15 mouse cellular contexts compared by ENCODE assay signal in the genomic region with DNA sequence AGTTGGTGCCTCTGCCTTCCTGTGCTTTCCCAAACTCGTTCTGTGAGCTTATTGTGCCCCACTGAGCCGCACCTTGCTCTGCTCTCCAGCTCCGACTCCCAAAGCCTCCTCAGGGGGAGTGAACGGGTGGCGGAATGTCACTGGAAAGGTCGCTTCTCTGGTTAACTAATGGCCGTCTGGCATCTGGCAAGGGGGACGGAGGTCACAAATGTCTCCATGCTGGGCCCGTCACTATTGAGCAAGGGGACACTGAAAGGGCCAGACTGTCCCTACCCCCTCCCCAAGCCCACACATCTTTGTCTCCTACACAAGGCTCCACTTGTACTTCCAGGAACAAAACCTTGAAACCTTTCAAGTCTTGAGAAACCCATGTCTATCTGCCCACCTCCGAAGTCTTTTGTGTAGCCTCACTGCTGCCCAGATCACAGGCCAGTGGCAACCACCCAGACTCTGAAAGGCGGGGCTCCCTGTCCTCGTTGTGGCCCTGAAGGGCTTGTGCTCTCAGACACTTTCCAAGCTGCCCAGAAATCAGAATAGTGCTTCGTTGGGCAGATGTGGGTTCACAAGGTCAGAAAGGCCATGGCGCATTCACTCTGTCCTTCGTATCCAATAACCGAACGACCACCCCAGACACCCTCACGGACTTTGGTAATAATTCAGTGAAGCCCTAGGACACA.
A peak's percentile ranks its signal among the peaks of the same experiment; 100 is the strongest.
DNase-seq lines count a peak whose midpoint lies in the region; ATAC-seq and TF ChIP-seq lines count a peak whose summit lies in the region.
"Had no signal": no experiment of that assay in that cellular context is flagged by ENCODE, and none has a peak within 500 bp of the region (broad histone marks: within the 10 kb centered on the region; RNA-seq: fewer than 3 reads in every experiment).

No protein-coding gene starts in this region.

- H3K4me2 ChIP-seq in forebrain, embryonic 12.5 days, result no peak overlapping the region; the same call in 1 of the 2 replicates
- no peak overlapping the region for H3K4me2 ChIP-seq in forebrain, postnatal 0 days (ENCODE audit: low read depth)
- H3K4me2 ChIP-seq in midbrain, embryonic 13.5 days (replicated peaks), result no peak overlapping the region
- no peak overlapping the region for H3K4me2 ChIP-seq in midbrain, embryonic 14.5 days (ENCODE audit: low read length)
- no peak overlapping the region for H3K4me2 ChIP-seq in hindbrain, postnatal 0 days (ENCODE audit: low read depth, low read length)
- H3K4me2 ChIP-seq: limb, embryonic 15.5 days; lung, embryonic 15.5 days; stomach, embryonic 15.5 days had no signal

- no peak for DNase-seq in forebrain, postnatal 0 days
- DNase-seq in midbrain, embryonic 14.5 days, result no peak
- DNase-seq in hindbrain, postnatal 0 days (ENCODE audit: low spot score), result no peak
- peak; percentile 35 for DNase-seq in retina, postnatal 1 day
- no peak for DNase-seq in cerebellum, postnatal 4 days (ENCODE audit: low spot score in 2 of 2)
- DNase-seq in heart, postnatal 4 days, result no peak
- DNase-seq: cerebellum, adult 18-20 months; kidney, adult 8-10 months; right cerebral cortex, postnatal 4 days; thymus, postnatal 4 days had no signal

- 23% methylated on average over 18 of the region's 18 CpGs for WGBS in forebrain, embryonic 12.5 days
- WGBS in forebrain, postnatal 0 days, result 39% methylated on average over 18 of the region's 18 CpGs
- WGBS in midbrain, embryonic 13.5 days, result 24% methylated on average over 18 of the region's 18 CpGs
- 28% methylated on average over 18 of the region's 18 CpGs for WGBS in midbrain, embryonic 14.5 days
- 28% methylated on average over 18 of the region's 18 CpGs for WGBS in hindbrain, postnatal 0 days

- no peak overlapping the region for H3K9ac ChIP-seq in forebrain, embryonic 12.5 days
- no peak overlapping the region for H3K9ac ChIP-seq in forebrain, postnatal 0 days
- no peak overlapping the region for H3K9ac ChIP-seq in midbrain, embryonic 13.5 days (replicated peaks)
- H3K9ac ChIP-seq in midbrain, embryonic 14.5 days (replicated peaks; ENCODE audit: low read length), result no peak overlapping the region
- H3K9ac ChIP-seq in hindbrain, postnatal 0 days (replicated peaks; ENCODE audit: low read length), result no peak overlapping the region
- H3K9ac ChIP-seq: limb, embryonic 15.5 days; lung, embryonic 15.5 days; stomach, embryonic 15.5 days had no signal

- no peak overlapping the region for H3K4me3 ChIP-seq in forebrain, embryonic 12.5 days (replicated peaks)
- H3K4me3 ChIP-seq in forebrain, postnatal 0 days (ENCODE audit: low read depth, low read length), result no peak overlapping the region
- H3K4me3 ChIP-seq in midbrain, embryonic 13.5 days (replicated peaks), result no peak overlapping the region
- H3K4me3 ChIP-seq in midbrain, embryonic 14.5 days (replicated peaks; ENCODE audit: low read depth, low read length), result no peak overlapping the region
- no peak overlapping the region for H3K4me3 ChIP-seq in hindbrain, postnatal 0 days (ENCODE audit: low read length)
- H3K4me3 ChIP-seq: limb, embryonic 15.5 days; lung, embryonic 15.5 days; stomach, embryonic 15.5 days had no signal

- H3K27ac ChIP-seq in forebrain, embryonic 12.5 days, result no peak overlapping the region
- no peak overlapping the region for H3K27ac ChIP-seq in forebrain, postnatal 0 days (ENCODE audit: low read depth, low read length)
- no peak overlapping the region for H3K27ac ChIP-seq in midbrain, embryonic 13.5 days
- no peak overlapping the region for H3K27ac ChIP-seq in midbrain, embryonic 14.5 days (replicated peaks; ENCODE audit: low read depth, low read length)
- no peak overlapping the region for H3K27ac ChIP-seq in hindbrain, postnatal 0 days
- H3K27ac ChIP-seq: limb, embryonic 15.5 days; lung, embryonic 15.5 days; stomach, embryonic 15.5 days had no signal

- H3K4me1 ChIP-seq in forebrain, embryonic 12.5 days, result peaks cover 25% of the 10 kb centered on the region
- H3K4me1 ChIP-seq in forebrain, postnatal 0 days (ENCODE audit: insufficient read depth), result no peaks in the 10 kb centered on the region
- H3K4me1 ChIP-seq in midbrain, embryonic 13.5 days (replicated peaks), result peaks cover 21% of the 10 kb centered on the region
- peaks cover 14% of the 10 kb centered on the region; the same call in 1 of the 2 replicates for H3K4me1 ChIP-seq in midbrain, embryonic 14.5 days (ENCODE audit: control insufficient read depth, insufficient read depth, low read length)
- peaks cover 5% of the 10 kb centered on the region; the same call in 1 of the 2 replicates for H3K4me1 ChIP-seq in hindbrain, postnatal 0 days (ENCODE audit: insufficient read depth, low read length)
- H3K4me1 ChIP-seq: lung, embryonic 15.5 days; stomach, embryonic 15.5 days had no signal

- H3K27me3 ChIP-seq in forebrain, embryonic 12.5 days, result no peaks in the 10 kb centered on the region
- no peaks in the 10 kb centered on the region for H3K27me3 ChIP-seq in forebrain, postnatal 0 days (ENCODE audit: insufficient read depth, low read length)
- H3K27me3 ChIP-seq in midbrain, embryonic 13.5 days, result no peaks in the 10 kb centered on the region
- no peaks in the 10 kb centered on the region for H3K27me3 ChIP-seq in midbrain, embryonic 14.5 days (ENCODE audit: control insufficient read depth, insufficient read depth, low read length)
- no peaks in the 10 kb centered on the region for H3K27me3 ChIP-seq in hindbrain, postnatal 0 days (ENCODE audit: insufficient read depth, low read length)
- H3K27me3 ChIP-seq: limb, embryonic 15.5 days; lung, embryonic 15.5 days; stomach, embryonic 15.5 days had no signal

- no peaks in the 10 kb centered on the region for H3K9me3 ChIP-seq in forebrain, embryonic 12.5 days
- H3K9me3 ChIP-seq in forebrain, postnatal 0 days (ENCODE audit: low read length), result no peaks in the 10 kb centered on the region
- H3K9me3 ChIP-seq in midbrain, embryonic 13.5 days, result no peaks in the 10 kb centered on the region
- no peaks in the 10 kb centered on the region for H3K9me3 ChIP-seq in midbrain, embryonic 14.5 days (ENCODE audit: control insufficient read depth, low read length)
- H3K9me3 ChIP-seq in hindbrain, postnatal 0 days (ENCODE audit: low read length), result no peaks in the 10 kb centered on the region
- H3K9me3 ChIP-seq: limb, embryonic 15.5 days; lung, embryonic 15.5 days; stomach, embryonic 15.5 days had no signal

- H3K36me3 ChIP-seq in forebrain, embryonic 12.5 days (replicated peaks), result no peaks in the 10 kb centered on the region
- H3K36me3 ChIP-seq in forebrain, postnatal 0 days (ENCODE audit: insufficient read depth), result no peaks in the 10 kb centered on the region
- H3K36me3 ChIP-seq in midbrain, embryonic 13.5 days, result no peaks in the 10 kb centered on the region
- no peaks in the 10 kb centered on the region for H3K36me3 ChIP-seq in midbrain, embryonic 14.5 days (ENCODE audit: control insufficient read depth, insufficient read depth, low read length)
- no peaks in the 10 kb centered on the region for H3K36me3 ChIP-seq in hindbrain, postnatal 0 days (ENCODE audit: insufficient read depth, low read length)
- H3K36me3 ChIP-seq: limb, embryonic 15.5 days; lung, embryonic 15.5 days; stomach, embryonic 15.5 days had no signal

- no peak for TF ChIP-seq CTCF in forebrain, postnatal 0 days (IDR thresholded peaks at IDR 0.05; ENCODE audit: low read depth)
- no peak for TF ChIP-seq CTCF in hindbrain, postnatal 0 days (IDR thresholded peaks at IDR 0.05; ENCODE audit: low read depth)

- 0 out of 2 replicates have a peak, but pooled peaks have one; percentile 44 for ATAC-seq in forebrain, embryonic 12.5 days (ENCODE audit: low FRiP score)
- no peak for ATAC-seq in forebrain, postnatal 0 days
- ATAC-seq in midbrain, embryonic 13.5 days, result peak; percentile 37; the same call in 1 of the 2 replicates
- ATAC-seq in midbrain, embryonic 14.5 days (ENCODE audit: low FRiP score, low TSS enrichment), result no peak
- ATAC-seq in hindbrain, postnatal 0 days, result 0 out of 2 replicates have a peak, but pooled peaks have one; percentile 51

Comparison
In these comparisons a context has a peak if more than half of its experiments do, and no peak if none do; other contexts are left out.
1. ATAC-seq: peak in forebrain, embryonic 12.5 days (single experiment), midbrain, embryonic 13.5 days (single experiment) and hindbrain, postnatal 0 days (single experiment); none in forebrain, postnatal 0 days (single experiment) and midbrain, embryonic 14.5 days (single experiment).